Mouse (Mus musculus): Measurements from ENCODE around the gene Chrna9. TPM values are rescaled to one million over a fixed set of nuclear protein-coding genes. Genes with fewer than 3 reads are reported as not detected.

The Chrna9 gene
- polyA plus RNA-seq, 1 experiment from 2014 or later = not detected

DNA sequence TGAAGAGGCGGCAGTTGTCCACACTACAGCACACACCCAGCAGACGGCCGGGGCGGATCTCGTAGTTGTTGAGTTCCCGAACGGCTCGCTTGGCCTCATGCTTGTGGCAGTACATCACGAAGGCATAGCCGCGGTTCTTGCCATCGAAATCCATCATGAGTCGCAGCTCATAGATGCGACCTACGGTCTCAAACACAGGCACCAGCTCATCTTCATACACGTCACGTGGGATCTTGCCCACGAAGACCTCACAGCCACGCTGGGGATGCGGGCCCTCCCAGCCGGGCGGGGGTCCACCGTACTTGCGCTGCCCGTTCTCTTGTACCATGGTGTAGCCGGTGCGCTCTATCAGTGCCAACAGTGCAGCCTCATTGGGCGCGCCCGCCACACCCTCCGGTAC, 92.1 kb downstream of the Chrna9 start:
- H3K36me3 ChIP-seq (ENCODE audit: control insufficient read depth, insufficient read depth, low read length) = peaks cover 7% of the 10 kb centered on the region; the same call in 1 of the 2 replicates
- no peak overlapping the region for H3K27ac ChIP-seq (ENCODE audit: low read depth)
- DNase-seq (ENCODE audit: low spot score) = no peak
- 0 out of 2 replicates have a peak, but pooled peaks cover 7% of the 10 kb centered on the region for H3K9me3 ChIP-seq (ENCODE audit: control insufficient read depth, low read length)
- no peak for ATAC-seq (replicated peaks; ENCODE audit: low FRiP score, low TSS enrichment, low read depth)
- no peak overlapping the region for H3K4me2 ChIP-seq (ENCODE audit: low read length)
- 96% methylated on average over 31 of the region's 31 CpGs for WGBS
- no peaks in the 10 kb centered on the region for H3K4me1 ChIP-seq (replicated peaks; ENCODE audit: control insufficient read depth, insufficient read depth, low read length)
- H3K9ac ChIP-seq (ENCODE audit: low read length) = no peak overlapping the region
- no peaks in the 10 kb centered on the region for H3K27me3 ChIP-seq (replicated peaks; ENCODE audit: control insufficient read depth, insufficient read depth, low read length)
- H3K4me3 ChIP-seq (ENCODE audit: low read depth, low read length) = no peak overlapping the region

Small RNA genes lying within 50 kb of the gene (microRNA-seq; reads per million reads assigned to microRNA genes)
- gene Gm25952 = not detected

Other genes with a start within 250 kb of the Chrna9 start
- 88.7 and 91.9 TPM in 2 replicates for gene Pds5a, start 236.6 kb upstream of the Chrna9 start, polyA plus RNA-seq (2014; fragmentation: Nextera tagmentation; extraction: Ambion mirVana)
- 41.0 and 43.4 TPM in 2 replicates for gene N4bp2, start 171.4 kb upstream of the Chrna9 start, polyA plus RNA-seq (2014; fragmentation: Nextera tagmentation; extraction: Ambion mirVana)
- 0.73 and 0.77 TPM in 2 replicates for gene Rhoh, start 73.7 kb upstream of the Chrna9 start, polyA plus RNA-seq (2014; fragmentation: Nextera tagmentation; extraction: Ambion mirVana)
- 1.4 and 1.9 TPM in 2 replicates for gene 9130230L23Rik, start 69.4 kb downstream of the Chrna9 start, polyA plus RNA-seq (2014; fragmentation: Nextera tagmentation; extraction: Ambion mirVana)
- 65.1 and 79.2 TPM in 2 replicates for gene Rbm47, start 238.2 kb downstream of the Chrna9 start, polyA plus RNA-seq (2014; fragmentation: Nextera tagmentation; extraction: Ambion mirVana)